Mouse (Mus musculus): ENCODE measurements at regions not wholly inside any gene's neighbourhood (a gene's known extent, or its start where the extent isn't known, plus 50 kb on each side); places are given as distances from the start of the nearest gene placed in this dataset.

GRCm38 (mm10) chr17:45291052-45291451 lies 142.5 kb downstream of the Cdc5l start:
- H3K9ac ChIP-seq (ENCODE audit: insufficient read depth, low read depth), result no peak overlapping the region
- peaks cover 10 to 49% of the 10 kb centered on the region in 2 experiments for H3K4me1 ChIP-seq (ENCODE audit: control insufficient read depth in 1 of 2, insufficient read depth in 2 of 2)
- dilution Hi-C loops (cut with MboI; ENCODE audit: extremely low pct_ligation_motif_present, extremely low pct_unique_long_range_greater_than_20kb, low sequenced_read_pairs), result no loop called here
- no peak for DNase-seq (ENCODE audit: extremely low read depth)
- H3K27ac ChIP-seq (ENCODE audit: insufficient read depth, low read depth), result no peak overlapping the region
- in situ Hi-C loops (cut with MboI; ENCODE audit: low pct_ligation_motif_present, low pct_unique_long_range_greater_than_20kb, low sequenced_read_pairs), result no loop called here
- H3K4me2 ChIP-seq (ENCODE audit: insufficient read depth, low read depth, poor library complexity, severe bottlenecking), result no peak overlapping the region
- TF ChIP-seq MAZ (IDR thresholded peaks at IDR 0.05; ENCODE audit: low read depth, low read length) (no peak), POLR2A (IDR thresholded peaks at IDR 0.05; ENCODE audit: low read depth, low read length) (no peak), RAD21 (IDR thresholded peaks at IDR 0.05; ENCODE audit: low read depth, low read length) (no peak), E2F4 (IDR thresholded peaks at IDR 0.05; ENCODE audit: insufficient replicate concordance, low read depth, low read length) (no peak), POLR2AphosphoS2 (IDR thresholded peaks at IDR 0.05; ENCODE audit: low read depth, low read length) (no peak), SMC3 (IDR thresholded peaks at IDR 0.05; ENCODE audit: low read depth, low read length) (no peak), PAX5 (IDR thresholded peaks at IDR 0.05; ENCODE audit: low read length) (no peak), ELF1 (IDR thresholded peaks at IDR 0.05; ENCODE audit: low read depth, low read length) (no peak), NELFE (IDR thresholded peaks at IDR 0.05; ENCODE audit: low read depth, low read length) (no peak), ZNF384 (IDR thresholded peaks at IDR 0.05; ENCODE audit: low read depth, low read length) (no peak), JUN (IDR thresholded peaks at IDR 0.05; ENCODE audit: insufficient read depth, low read depth, low read length) (no peak), MAX (IDR thresholded peaks at IDR 0.05; ENCODE audit: low read length) (no peak), EP300 (IDR thresholded peaks at IDR 0.05; ENCODE audit: low read length) (no peak), ZKSCAN1 (IDR thresholded peaks at IDR 0.05; ENCODE audit: borderline replicate concordance, low read depth, low read length) (no peak), ZMIZ1 (IDR thresholded peaks at IDR 0.05; ENCODE audit: low read depth, low read length) (no peak), UBTF (IDR thresholded peaks at IDR 0.05; ENCODE audit: low read depth, low read length) (no peak), CHD2 (IDR thresholded peaks at IDR 0.05; ENCODE audit: low read length) (no peak)
- no peaks in the 10 kb centered on the region for H3K36me3 ChIP-seq (replicated peaks in 1 of 2; ENCODE audit: control insufficient read depth in 1 of 2, insufficient read depth in 1 of 2, low read length in 1 of 2)
- H3K9me3 ChIP-seq (replicated peaks; ENCODE audit: low read length), result peaks cover 5% of the 10 kb centered on the region
- H3K27me3 ChIP-seq (replicated peaks), result no peaks in the 10 kb centered on the region
- no peak overlapping the region for H3K4me3 ChIP-seq (replicated peaks in 1 of 3; ENCODE audit: low read depth in 2 of 3, low read length in 2 of 3, poor library complexity in 1 of 3)
- no peaks in the 10 kb centered on the region for H3K79me2 ChIP-seq (replicated peaks; ENCODE audit: control insufficient read depth, extremely low read depth, insufficient read depth, poor library complexity, severe bottlenecking)

GRCm38 (mm10) chr17:45285621-45286189 lies 147.8 kb downstream of the Cdc5l start:
- Histone ChIP-seq H3K4me3 (replicated peaks in 1 of 3; ENCODE audit: low read depth in 2 of 3, low read length in 2 of 3, poor library complexity in 1 of 3) (no peak overlapping the region), H3K4me1 (ENCODE audit: control insufficient read depth in 1 of 2, insufficient read depth in 2 of 2) (peaks cover 0 to 10% of the 10 kb centered on the region in 2 experiments; a peak in 2 of 4 replicates), H3K9ac (ENCODE audit: insufficient read depth, low read depth) (no peak overlapping the region), H3K9me3 (replicated peaks; ENCODE audit: low read length) (peaks cover 2% of the 10 kb centered on the region), H3K36me3 (replicated peaks in 1 of 2; ENCODE audit: control insufficient read depth in 1 of 2, insufficient read depth in 1 of 2, low read length in 1 of 2) (no peaks in the 10 kb centered on the region), H3K27me3 (replicated peaks) (no peaks in the 10 kb centered on the region), H3K79me2 (replicated peaks; ENCODE audit: control insufficient read depth, extremely low read depth, insufficient read depth, poor library complexity, severe bottlenecking) (no peaks in the 10 kb centered on the region), H3K27ac (ENCODE audit: insufficient read depth, low read depth) (no peak overlapping the region), H3K4me2 (ENCODE audit: insufficient read depth, low read depth, poor library complexity, severe bottlenecking) (no peak overlapping the region)
- no peak for DNase-seq (ENCODE audit: extremely low read depth)
- in situ Hi-C loops (cut with MboI; ENCODE audit: low pct_ligation_motif_present, low pct_unique_long_range_greater_than_20kb, low sequenced_read_pairs), result no loop called here
- dilution Hi-C loops (cut with MboI; ENCODE audit: extremely low pct_ligation_motif_present, extremely low pct_unique_long_range_greater_than_20kb, low sequenced_read_pairs), result no loop called here
- TF ChIP-seq NRF1 (IDR thresholded peaks at IDR 0.05; ENCODE audit: low read depth, low read length) (no peak), POLR2AphosphoS2 (IDR thresholded peaks at IDR 0.05; ENCODE audit: low read depth, low read length) (no peak), SIN3A (IDR thresholded peaks at IDR 0.05; ENCODE audit: low read length) (no peak), E2F4 (IDR thresholded peaks at IDR 0.05; ENCODE audit: insufficient replicate concordance, low read depth, low read length) (no peak), NELFE (IDR thresholded peaks at IDR 0.05; ENCODE audit: low read depth, low read length) (no peak), ZMIZ1 (IDR thresholded peaks at IDR 0.05; ENCODE audit: low read depth, low read length) (no peak), IRF4 (IDR thresholded peaks at IDR 0.05; ENCODE audit: low read depth, low read length) (no peak), ZKSCAN1 (IDR thresholded peaks at IDR 0.05; ENCODE audit: borderline replicate concordance, low read depth, low read length) (no peak), ZNF384 (IDR thresholded peaks at IDR 0.05; ENCODE audit: low read depth, low read length) (no peak), ZC3H11A (IDR thresholded peaks at IDR 0.05; ENCODE audit: low read depth, low read length) (no peak), MAX (IDR thresholded peaks at IDR 0.05; ENCODE audit: low read length) (no peak), MAZ (IDR thresholded peaks at IDR 0.05; ENCODE audit: low read depth, low read length) (no peak), GABPA (IDR thresholded peaks at IDR 0.05; ENCODE audit: insufficient replicate concordance, low read depth, low read length) (no peak), RAD21 (IDR thresholded peaks at IDR 0.05; ENCODE audit: low read depth, low read length) (no peak)
